Mouse (Mus musculus): Measurements from ENCODE around the gene Cryba4. TPM values are rescaled to one million over a fixed set of nuclear protein-coding genes. Genes with fewer than 3 reads are reported as not detected.

The Cryba4 gene
- polyA plus RNA-seq, 1 experiment = 9.4 TPM

- H3K27me3 ChIP-seq (replicated peaks) = peaks cover 20% of the 10 kb centered on the region
- TF ChIP-seq GATA1 (IDR thresholded peaks at IDR 0.05; ENCODE audit: borderline replicate concordance, low read length) = no peak
- TF ChIP-seq FLI1 (IDR thresholded peaks at IDR 0.05; ENCODE audit: low read length) = peak; percentile 87; the same call in 1 of the 2 replicates
- H3K36me3 ChIP-seq (replicated peaks; ENCODE audit: low read length) = peaks cover 38% of the 10 kb centered on the region
- peaks cover 77% of the 10 kb centered on the region for H3K4me1 ChIP-seq
- peak overlapping the region; percentile 83 for H3K4me3 ChIP-seq (replicated peaks)
- H3K9me3 ChIP-seq = peaks cover 46% of the 10 kb centered on the region
These were observed 9.9 kb downstream of the Cryba4 start for GRCm38 (mm10) chr5:112242361-112242778.

GRCm38 (mm10) chr5:112241849-112242248, 10.5 kb downstream of the Cryba4 start:
- peaks cover 41% of the 10 kb centered on the region for H3K9me3 ChIP-seq
- peaks cover 35% of the 10 kb centered on the region for H3K36me3 ChIP-seq (replicated peaks; ENCODE audit: low read length)
- H3K4me1 ChIP-seq = peaks cover 80% of the 10 kb centered on the region
- H3K4me3 ChIP-seq (replicated peaks) = peak overlapping the region; percentile 83
- TF ChIP-seq FLI1 (IDR thresholded peaks at IDR 0.05; ENCODE audit: low read length) = no peak
- TF ChIP-seq GATA1 (IDR thresholded peaks at IDR 0.05; ENCODE audit: borderline replicate concordance, low read length) = no peak
- H3K27me3 ChIP-seq (replicated peaks) = peaks cover 25% of the 10 kb centered on the region

DNA sequence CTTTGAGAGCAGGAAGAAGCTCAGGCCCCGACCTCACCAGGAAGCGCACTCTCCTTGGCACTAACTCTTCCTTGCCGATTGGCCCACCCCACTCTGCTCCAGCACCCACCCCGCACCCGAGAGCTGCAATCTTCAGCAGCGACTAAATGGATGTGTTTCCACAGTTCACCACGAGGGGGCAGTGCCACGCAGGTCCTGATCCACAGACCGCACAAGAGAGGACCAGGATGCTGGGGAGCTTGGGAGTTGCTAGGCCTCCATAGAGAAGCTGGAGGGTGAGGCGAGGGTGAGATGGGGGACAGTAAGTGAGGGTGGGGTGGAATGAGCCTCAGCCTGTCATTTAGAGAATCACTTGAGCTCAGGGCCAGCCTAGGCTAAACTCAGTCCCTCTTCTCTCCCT, 11.6 kb downstream of the Cryba4 start:
- TF ChIP-seq FLI1 (IDR thresholded peaks at IDR 0.05; ENCODE audit: low read length) = no peak
- no peak for TF ChIP-seq GATA1 (IDR thresholded peaks at IDR 0.05; ENCODE audit: borderline replicate concordance, low read length)
- H3K4me3 ChIP-seq (replicated peaks) = peak overlapping the region; percentile 85
- H3K4me1 ChIP-seq = peaks cover 80% of the 10 kb centered on the region
- H3K9me3 ChIP-seq = peaks cover 40% of the 10 kb centered on the region
- H3K36me3 ChIP-seq (replicated peaks; ENCODE audit: low read length) = peaks cover 29% of the 10 kb centered on the region
- peaks cover 33% of the 10 kb centered on the region for H3K27me3 ChIP-seq (replicated peaks)

- H3K27me3 ChIP-seq (replicated peaks) = peaks cover 45% of the 10 kb centered on the region
- H3K4me3 ChIP-seq (replicated peaks) = no peak overlapping the region
- H3K36me3 ChIP-seq (replicated peaks; ENCODE audit: low read length) = peaks cover 13% of the 10 kb centered on the region
- peaks cover 69% of the 10 kb centered on the region for H3K4me1 ChIP-seq
- TF ChIP-seq FLI1 (IDR thresholded peaks at IDR 0.05; ENCODE audit: low read length) (no peak), GATA1 (IDR thresholded peaks at IDR 0.05; ENCODE audit: borderline replicate concordance, low read length) (no peak)
- H3K9me3 ChIP-seq = peaks cover 33% of the 10 kb centered on the region
These were observed 13.4 kb downstream of the Cryba4 start for GRCm38 (mm10) chr5:112238781-112239482.

- H3K9me3 ChIP-seq = peaks cover 29% of the 10 kb centered on the region
- peaks cover 60% of the 10 kb centered on the region for H3K4me1 ChIP-seq
- H3K4me3 ChIP-seq (replicated peaks) = no peak overlapping the region
- peaks cover 50% of the 10 kb centered on the region for H3K27me3 ChIP-seq (replicated peaks)
- TF ChIP-seq FLI1 (IDR thresholded peaks at IDR 0.05; ENCODE audit: low read length) (no peak), GATA1 (IDR thresholded peaks at IDR 0.05; ENCODE audit: borderline replicate concordance, low read length) (no peak)
- H3K36me3 ChIP-seq (replicated peaks; ENCODE audit: low read length) = peaks cover 4% of the 10 kb centered on the region
These were observed 14.3 kb downstream of the Cryba4 start for GRCm38 (mm10) chr5:112237866-112238570.

DNA sequence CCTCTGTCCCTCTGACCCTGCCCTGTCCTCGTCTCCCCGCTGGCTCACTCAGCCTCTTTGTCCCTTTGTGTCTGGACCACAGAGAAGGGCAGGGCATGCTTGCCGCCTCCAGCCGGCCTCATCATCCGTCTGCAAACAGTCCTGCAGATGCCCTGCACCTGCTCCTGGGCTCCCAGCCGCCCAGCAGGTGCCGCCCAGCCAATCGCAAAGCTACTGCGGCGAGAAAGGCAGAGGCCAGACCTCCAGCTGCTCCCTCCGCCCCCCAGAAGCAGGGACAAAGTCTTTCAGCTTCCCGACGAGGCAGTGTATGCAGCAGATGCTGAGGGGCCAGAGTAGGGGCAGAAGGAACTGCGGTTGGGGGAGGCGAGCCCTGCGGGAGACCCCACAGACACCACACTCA, 14.9 kb downstream of the Cryba4 start:
- peaks cover 23% of the 10 kb centered on the region for H3K9me3 ChIP-seq
- no peak overlapping the region for H3K4me3 ChIP-seq (replicated peaks)
- peaks cover 53% of the 10 kb centered on the region for H3K27me3 ChIP-seq (replicated peaks)
- peaks cover 54% of the 10 kb centered on the region for H3K4me1 ChIP-seq
- no peaks in the 10 kb centered on the region for H3K36me3 ChIP-seq (replicated peaks; ENCODE audit: low read length)
- TF ChIP-seq FLI1 (IDR thresholded peaks at IDR 0.05; ENCODE audit: low read length) (no peak), GATA1 (IDR thresholded peaks at IDR 0.05; ENCODE audit: borderline replicate concordance, low read length) (no peak)

DNA sequence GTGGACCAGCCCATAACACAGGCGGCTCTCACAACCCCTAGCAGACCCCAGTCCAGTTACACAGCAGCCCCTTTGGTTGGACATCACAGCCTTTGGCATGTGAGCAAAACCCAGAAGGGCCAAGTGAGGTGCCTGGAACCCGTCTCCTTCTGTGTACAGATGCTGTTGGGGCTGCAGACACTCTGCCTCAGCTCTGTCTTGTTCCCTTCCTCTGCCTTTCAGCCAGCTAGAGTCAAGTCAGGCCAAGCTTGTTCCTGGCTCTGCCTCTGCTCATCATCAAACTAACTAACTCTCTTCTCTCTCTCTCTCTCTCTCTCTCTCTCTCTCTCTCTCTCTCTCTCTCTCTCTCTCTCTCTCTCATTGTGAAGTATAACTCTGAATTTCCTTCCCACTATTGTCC, 15.7 kb downstream of the Cryba4 start:
- H3K4me3 ChIP-seq (replicated peaks) = no peak overlapping the region
- H3K36me3 ChIP-seq (replicated peaks; ENCODE audit: low read length) = no peaks in the 10 kb centered on the region
- H3K27me3 ChIP-seq (replicated peaks) = peaks cover 61% of the 10 kb centered on the region
- H3K4me1 ChIP-seq = peaks cover 46% of the 10 kb centered on the region
- TF ChIP-seq GATA1 (IDR thresholded peaks at IDR 0.05; ENCODE audit: borderline replicate concordance, low read length) (no peak), FLI1 (IDR thresholded peaks at IDR 0.05; ENCODE audit: low read length) (no peak)
- peaks cover 26% of the 10 kb centered on the region for H3K9me3 ChIP-seq

DNA sequence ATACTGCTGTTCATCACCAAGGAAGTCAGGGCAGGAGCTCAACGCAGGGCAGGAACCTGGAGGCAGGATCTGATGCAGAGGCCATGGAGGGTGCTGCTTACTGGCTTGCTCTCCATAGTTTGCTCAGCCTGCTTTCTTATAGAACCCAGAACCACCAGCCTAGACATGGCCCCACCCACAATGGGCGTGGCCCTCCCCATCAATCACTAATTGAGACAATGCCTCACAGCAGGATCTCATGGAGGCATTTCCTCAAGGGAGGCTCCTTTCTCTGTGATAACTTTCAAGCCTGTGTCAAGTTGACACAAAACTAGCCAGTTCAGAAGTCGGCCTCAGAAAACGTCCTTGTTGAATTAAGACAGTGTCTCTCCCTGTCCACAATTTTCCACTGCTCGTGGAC, 16.5 kb downstream of the Cryba4 start:
- Histone ChIP-seq H3K9me3 (peaks cover 29% of the 10 kb centered on the region), H3K36me3 (replicated peaks; ENCODE audit: low read length) (no peaks in the 10 kb centered on the region), H3K4me1 (peaks cover 38% of the 10 kb centered on the region), H3K4me3 (replicated peaks) (no peak overlapping the region), H3K27me3 (replicated peaks) (peaks cover 69% of the 10 kb centered on the region)
- no peak for TF ChIP-seq GATA1 (IDR thresholded peaks at IDR 0.05; ENCODE audit: borderline replicate concordance, low read length)
- no peak for TF ChIP-seq FLI1 (IDR thresholded peaks at IDR 0.05; ENCODE audit: low read length)

DNA sequence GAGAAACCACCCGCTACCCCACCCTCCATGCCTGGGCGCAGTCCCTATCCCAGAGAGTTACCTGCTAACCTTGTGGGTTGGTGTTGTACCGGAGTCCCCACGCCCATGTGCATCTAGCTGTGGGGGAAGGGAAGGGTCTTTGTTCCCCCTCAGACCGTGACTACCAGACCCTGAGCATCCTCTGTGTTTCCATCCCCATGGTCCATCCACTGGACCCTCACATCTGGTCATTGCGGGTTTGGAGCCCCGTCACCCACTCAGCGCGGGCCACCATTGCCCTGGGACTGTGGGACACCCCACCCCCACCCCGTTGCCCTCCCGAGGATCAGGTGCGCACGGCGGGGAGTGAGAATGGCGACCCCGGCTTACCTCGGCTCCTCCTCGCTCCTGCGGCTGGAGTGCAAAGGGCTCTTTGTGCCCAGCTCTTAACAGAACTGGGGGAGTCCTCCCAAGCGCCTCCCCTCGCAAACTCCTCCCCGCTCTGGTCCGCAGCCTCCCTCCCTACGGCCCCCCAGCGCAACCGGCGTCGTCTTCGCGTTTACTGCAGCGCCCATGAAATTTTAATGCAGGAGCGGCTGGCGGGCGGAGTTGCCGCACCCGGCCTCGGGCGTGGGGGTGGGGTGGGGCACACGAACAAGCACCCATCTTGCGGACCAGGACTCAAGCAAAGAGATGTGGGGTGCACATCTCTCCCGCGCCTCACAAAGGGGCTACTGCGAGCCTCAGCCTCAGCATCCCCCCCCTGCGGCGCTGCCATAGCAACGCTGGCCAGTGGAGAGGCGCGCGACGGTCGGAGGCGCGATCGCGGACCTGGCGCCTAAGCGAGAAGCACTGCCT, 23.9 kb downstream of the Cryba4 start:
- peaks cover 18% of the 10 kb centered on the region; the same call in 1 of the 2 replicates for H3K9me3 ChIP-seq
- H3K4me1 ChIP-seq = peaks cover 26% of the 10 kb centered on the region
- H3K4me3 ChIP-seq (replicated peaks) = peak overlapping the region; percentile 72
- TF ChIP-seq FLI1 (IDR thresholded peaks at IDR 0.05; ENCODE audit: low read length) (no peak), GATA1 (IDR thresholded peaks at IDR 0.05; ENCODE audit: borderline replicate concordance, low read length) (no peak)
- no peaks in the 10 kb centered on the region for H3K36me3 ChIP-seq (replicated peaks; ENCODE audit: low read length)
- H3K27me3 ChIP-seq (replicated peaks) = peaks cover 92% of the 10 kb centered on the region
